Mouse (Mus musculus): ENCODE measurements around the gene Cers3.
A peak's percentile ranks its signal among the peaks of the same experiment; 100 is the strongest.

The Cers3 gene

DNA sequence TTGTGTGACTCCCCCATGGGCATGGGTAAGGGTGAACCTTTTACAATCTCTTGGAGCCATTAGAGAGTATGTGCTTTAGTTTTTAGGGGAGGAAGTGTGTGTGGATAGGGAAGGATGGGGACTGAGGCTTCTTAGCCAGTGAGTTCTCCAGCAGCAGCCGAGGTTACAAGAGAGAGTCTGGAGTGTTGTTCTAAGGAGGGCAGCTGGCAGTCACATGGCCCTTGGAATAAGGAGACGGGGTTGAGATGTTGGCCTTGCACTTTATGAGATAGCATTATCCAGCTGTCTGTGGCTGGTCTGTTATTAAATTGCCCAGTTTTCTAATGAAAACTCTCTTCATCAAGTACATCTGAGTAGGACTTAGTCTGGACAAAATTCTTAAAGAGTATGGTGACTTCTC is 100.5 kb downstream of the Cers3 start:
- DNase-seq = no peak

DNA sequence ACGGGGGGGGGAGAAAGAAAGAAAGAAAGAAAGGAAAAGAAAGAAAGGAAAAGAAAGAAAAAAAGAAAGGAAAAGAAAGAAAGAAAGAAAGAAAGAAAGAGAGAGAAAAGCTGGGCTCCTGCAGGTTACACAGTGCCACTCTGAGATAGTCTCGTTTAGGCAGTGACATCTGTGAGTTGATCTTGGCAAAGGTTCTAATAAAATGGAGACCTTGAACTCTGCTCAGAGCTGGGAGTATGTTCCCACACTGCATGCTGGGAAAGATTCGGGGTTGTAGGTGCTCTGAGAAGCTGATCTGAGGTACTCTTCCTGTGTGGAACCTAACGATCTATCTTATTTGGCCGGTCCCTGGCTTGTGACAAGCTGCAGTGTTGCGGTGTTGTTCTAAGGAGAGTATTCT is 103.3 kb downstream of the Cers3 start:
- no peak for DNase-seq

- no peak for DNase-seq
These were observed 104.0 kb downstream of the Cers3 start for GRCm38 (mm10) chr7:66847299-66847698.

GRCm38 (mm10) chr7:66849316-66849715 is 106.0 kb downstream of the Cers3 start:
- DNase-seq = no peak

- no peak for DNase-seq
These were observed 108.9 kb downstream of the Cers3 start for GRCm38 (mm10) chr7:66852164-66852563.

GRCm38 (mm10) chr7:66857610-66858009 is 114.3 kb downstream of the Cers3 start:
- DNase-seq = no peak

DNA sequence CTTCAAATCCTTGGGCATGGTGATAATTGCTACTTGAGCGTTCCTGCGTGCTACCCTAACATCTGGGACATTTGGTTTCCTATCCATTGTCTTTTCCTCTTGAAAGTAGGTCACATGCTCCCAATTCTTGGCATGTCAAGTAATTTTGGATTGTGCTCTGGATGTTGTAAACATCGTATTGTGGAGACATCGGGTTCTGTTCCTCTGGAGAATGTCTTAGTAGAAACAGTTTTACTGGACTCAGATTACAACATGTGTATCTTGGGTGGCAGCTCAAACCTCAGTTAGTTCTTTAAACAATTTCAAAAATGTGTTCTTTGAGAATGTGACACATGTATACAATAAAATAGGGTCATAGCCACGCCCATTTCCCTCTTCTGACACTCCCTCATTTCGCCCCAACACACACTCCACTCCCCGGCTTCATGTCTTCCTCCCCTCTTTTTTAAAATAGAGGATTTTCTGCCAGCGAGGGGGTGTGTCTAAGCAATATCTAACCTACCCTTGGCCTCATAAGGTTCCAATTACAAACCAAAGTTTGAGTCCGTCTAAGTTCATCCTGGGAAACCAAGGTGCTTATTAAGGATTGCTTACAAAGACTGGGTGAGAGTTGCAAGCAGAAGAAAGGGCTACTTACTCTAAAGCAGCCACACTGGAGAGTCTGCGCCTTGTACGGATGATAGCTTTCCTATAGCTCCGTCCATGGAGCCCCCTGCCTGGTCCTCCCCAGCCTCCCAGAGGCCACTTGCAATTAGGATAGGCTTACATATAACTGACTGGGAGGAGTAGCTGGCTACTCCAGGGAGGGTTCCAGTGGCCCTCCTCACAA is 115.2 kb downstream of the Cers3 start:
- no peak for DNase-seq

GRCm38 (mm10) chr7:66859220-66859619 is 115.9 kb downstream of the Cers3 start:
- no peak for DNase-seq

- DNase-seq = no peak
These were observed 123.8 kb downstream of the Cers3 start for GRCm38 (mm10) chr7:66866944-66867718.

DNA sequence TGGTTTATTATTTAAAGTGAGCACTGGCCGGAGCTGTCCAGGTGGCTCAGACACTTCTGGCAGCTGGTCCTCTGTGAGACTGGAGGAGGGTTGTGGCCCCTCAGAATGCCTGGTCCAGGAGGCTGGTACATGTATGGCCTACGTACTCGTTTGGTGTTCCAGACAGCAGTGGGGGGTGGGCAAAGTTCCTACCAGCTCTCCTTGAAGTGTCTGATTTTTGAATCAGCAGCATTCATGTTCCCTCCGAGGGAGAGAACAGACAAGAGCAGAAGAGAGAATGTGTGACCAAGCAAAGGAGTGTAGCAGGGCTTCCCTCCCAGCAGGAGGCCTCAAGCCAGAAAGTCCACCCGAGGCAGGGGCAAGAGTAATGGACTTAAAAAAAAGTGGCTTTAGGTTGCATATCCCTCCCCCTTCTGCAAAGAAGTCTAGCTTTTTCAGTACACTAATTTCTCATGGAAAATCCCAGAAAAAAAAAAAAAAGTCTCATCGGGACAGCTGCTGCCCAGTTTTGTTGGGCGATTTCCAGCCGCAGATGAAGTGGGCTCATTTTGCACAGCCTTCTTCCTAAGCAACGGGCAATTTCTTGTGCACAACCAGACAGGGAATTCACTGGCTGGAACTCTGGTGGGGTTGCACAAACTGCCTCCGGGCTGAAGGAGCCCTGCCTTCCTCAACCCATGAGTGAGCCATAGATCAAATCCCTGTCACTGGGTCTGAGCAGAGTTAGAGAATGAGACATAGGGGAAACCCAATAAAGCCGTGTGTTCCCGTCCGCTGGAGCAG is 124.6 kb downstream of the Cers3 start:
- peak; percentile 32 to 46 for DNase-seq

DNA sequence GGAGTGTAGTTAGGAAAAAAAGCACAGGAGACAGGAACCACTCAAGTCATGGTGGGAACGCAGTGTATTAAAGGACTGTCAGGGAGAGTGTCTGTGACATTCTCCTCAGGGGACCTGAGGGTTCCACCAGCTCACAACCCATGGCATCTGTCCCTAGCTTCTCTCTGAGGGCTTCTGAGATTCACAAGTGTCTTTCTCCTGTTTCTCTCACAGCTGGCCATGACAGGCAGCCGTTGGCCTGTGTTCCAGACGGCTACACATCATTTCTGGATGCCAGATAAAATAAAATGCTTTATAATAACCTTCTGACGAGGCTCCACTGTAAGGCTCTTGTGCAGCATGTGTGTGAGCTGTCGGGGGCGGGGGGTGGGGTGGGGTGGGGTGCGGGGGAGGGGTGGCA is 128.2 kb downstream of the Cers3 start:
- DNase-seq = peak; percentile 37 to 55

GRCm38 (mm10) chr7:66871940-66872511 is 128.7 kb downstream of the Cers3 start:
- peak; percentile 58 to 64 for DNase-seq

DNA sequence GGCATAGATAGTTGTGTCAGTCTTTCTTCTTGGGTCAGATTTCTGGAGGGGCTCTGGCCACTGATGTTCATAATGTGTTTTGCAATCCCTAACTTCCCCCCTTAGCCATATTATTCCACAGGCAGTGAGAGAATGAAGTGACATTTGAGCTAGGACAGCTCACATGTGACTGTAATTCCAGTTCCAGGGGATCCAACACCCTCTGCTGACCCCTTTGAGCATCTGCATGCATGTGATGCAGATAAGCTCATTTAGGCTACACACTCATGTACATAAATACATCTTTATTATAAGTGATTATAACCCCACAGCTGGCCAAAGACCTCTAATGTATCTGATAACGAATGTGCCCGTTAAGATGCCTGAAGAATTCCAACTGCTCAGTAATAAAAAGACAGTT is 129.9 kb downstream of the Cers3 start:
- DNase-seq = no peak

Data from kidney, postnatal 4 days (tissue).